Mouse (Mus musculus) testis, adult 2 months (tissue): ENCODE data around the gene Gprin1. TPM values are rescaled to one million over a fixed set of nuclear protein-coding genes. Genes with fewer than 3 reads are reported as not detected.
"Not testable (repeated sequence)": the region's sequence is repeated elsewhere in the genome, so short reads cannot be mapped to it uniquely, and the experiment has no call there.

Experiments
- H3K27ac ChIP-seq: fragments of 200-500 bp; 2 replicates; pipeline ENCODE4 v1.5.1; 2012; ENCODE audit warnings: low read depth, low read length; ENCODE audit not compliant: control insufficient read depth, insufficient read depth
- H3K27me3 ChIP-seq: fragments of 200-500 bp; 2 replicates; pipeline ENCODE4 v1.6.1; 2012; ENCODE audit warnings: mild to moderate bottlenecking, low read length, moderate library complexity; ENCODE audit not compliant: control insufficient read depth, insufficient read depth
- H3K36me3 ChIP-seq: fragments of 200-500 bp; 2 replicates; pipeline ENCODE4 v1.6.1; 2012; ENCODE audit warnings: mild to moderate bottlenecking, low read length; ENCODE audit not compliant: control insufficient read depth, insufficient read depth
- H3K4me1 ChIP-seq: fragments of 200-500 bp; 2 replicates; pipeline ENCODE4 v1.6.1; 2012; ENCODE audit warnings: low read length; ENCODE audit not compliant: control insufficient read depth, insufficient read depth
- H3K4me3 ChIP-seq: fragments of 200-500 bp; 2 replicates; pipeline ENCODE4 v1.5.1; 2012; ENCODE audit warnings: low read depth, mild to moderate bottlenecking, low read length, moderate library complexity, mixed read lengths; ENCODE audit not compliant: control insufficient read depth
- CTCF ChIP-seq: fragments of 200-500 bp; IDR thresholded peaks from 2 replicates; pipeline ENCODE4 v1.5.1; 2012; ENCODE audit warnings: low read depth, mild to moderate bottlenecking, inconsistent platforms, low read length, moderate library complexity; ENCODE audit not compliant: control insufficient read depth, insufficient read depth, insufficient replicate concordance
- POLR2A ChIP-seq: fragments of 200-500 bp; IDR thresholded peaks from 2 replicates; pipeline ENCODE4 v1.6.1; 2012; ENCODE audit warnings: low read depth, mild to moderate bottlenecking, inconsistent platforms, low read length, moderate library complexity; ENCODE audit not compliant: control insufficient read depth
- polyA plus RNA-seq: library from polyadenylated mRNA; depleted of rRNA; stranded (reverse); fragments of >200 nt; gene quantifications from 2 replicates; pipeline ENCODE4 v1.2.3, GENCODE M21; 2012

Gene Gprin1
- polyA plus RNA-seq, 1 experiment, result 0.06 TPM

- H3K4me3 ChIP-seq, result no peak overlapping the region
- TF ChIP-seq POLR2A (no peak), CTCF (peak; percentile 72)
- H3K27me3 ChIP-seq, result no peaks in the 10 kb centered on the region
These were observed 42.9 kb upstream of the Gprin1 start for GRCm38 (mm10) chr13:54792259-54793230.

GRCm38 (mm10) chr13:54789561-54790397 is 40.1 kb upstream of the Gprin1 start:
- H3K27me3 ChIP-seq, result no peaks in the 10 kb centered on the region
- peak overlapping the region; percentile 81 for H3K4me3 ChIP-seq
- H3K27ac ChIP-seq, result peak overlapping the region; percentile 26; the same call in 1 of the 2 replicates
- H3K4me1 ChIP-seq, result peaks cover 16% of the 10 kb centered on the region
- TF ChIP-seq POLR2A (no peak; the same call in 1 of the 2 replicates), CTCF (no peak)
- H3K36me3 ChIP-seq, result no peaks in the 10 kb centered on the region

More at GRCm38 (mm10) chr13:54792259-54793230, 42.9 kb upstream of the Gprin1 start:
- H3K4me1 ChIP-seq, result peaks cover 16% of the 10 kb centered on the region
- H3K36me3 ChIP-seq, result no peaks in the 10 kb centered on the region
- no peak overlapping the region for H3K27ac ChIP-seq

- H3K27me3 ChIP-seq, result no peaks in the 10 kb centered on the region
- TF ChIP-seq CTCF (no peak), POLR2A (peak; percentile 54)
- H3K36me3 ChIP-seq, result no peaks in the 10 kb centered on the region
These were observed 39.3 kb upstream of the Gprin1 start, which contains the start of gene Tspan17 for GRCm38 (mm10) chr13:54788740-54789560. TSS of gene Tspan17 (plus strand) at chr13:54789377.

GRCm38 (mm10) chr13:54787591-54787990 is 37.9 kb upstream of the Gprin1 start:
- H3K4me3 ChIP-seq, H3K27me3 ChIP-seq, H3K36me3 ChIP-seq, H3K27ac ChIP-seq: not testable (repeated sequence)
- peaks cover 11% of the 10 kb centered on the region for H3K4me1 ChIP-seq

More at GRCm38 (mm10) chr13:54788740-54789560, 39.3 kb upstream of the Gprin1 start, which contains the start of gene Tspan17:
- Histone ChIP-seq H3K4me3 (peak within 1 kb of the TSS; percentile 81), H3K27ac (peak within 1 kb of the TSS; percentile 26; the same call in 1 of the 2 replicates), H3K4me1 (peaks cover 16% of the 10 kb centered on the region)

- Histone ChIP-seq H3K4me1 (peaks cover 3% of the 10 kb centered on the region; the same call in 1 of the 2 replicates), H3K27me3 (no peaks in the 10 kb centered on the region), H3K27ac (no peak within 1 kb of the TSS), H3K36me3 (no peaks in the 10 kb centered on the region), H3K4me3 (no peak within 1 kb of the TSS)
- TF ChIP-seq POLR2A, result no peak
- TF ChIP-seq CTCF, result no peak
These were observed 34.0 kb upstream of the Gprin1 start, which contains the start of gene Eif4e1b for GRCm38 (mm10) chr13:54783698-54784097. TSS of gene Eif4e1b (plus strand) at chr13:54783998.

GRCm38 (mm10) chr13:54783235-54783634 is 33.6 kb upstream of the Gprin1 start:
- Histone ChIP-seq H3K4me3 (no peak overlapping the region), H3K27me3 (no peaks in the 10 kb centered on the region), H3K36me3 (no peaks in the 10 kb centered on the region), H3K27ac (no peak overlapping the region), H3K4me1 (0 out of 2 replicates have a peak, but pooled peaks cover 2% of the 10 kb centered on the region)
- TF ChIP-seq CTCF (no peak), POLR2A (no peak)
